Mouse (Mus musculus): ENCODE measurements around the gene Evx2.

Evx2 gene

GRCm38 (mm10) chr2:74681594-74682531, 22.5 kb upstream of the Evx2 start:
- no peak for DNase-seq (ENCODE audit: low read depth, low spot score)

GRCm38 (mm10) chr2:74680561-74681398, 21.4 kb upstream of the Evx2 start:
- no peak for DNase-seq (ENCODE audit: low read depth, low spot score)

- DNase-seq (ENCODE audit: low read depth, low spot score) = no peak
Measured at GRCm38 (mm10) chr2:74679980-74680379, 20.6 kb upstream of the Evx2 start.

GRCm38 (mm10) chr2:74679596-74679971, 20.2 kb upstream of the Evx2 start:
- no peak for DNase-seq (ENCODE audit: low read depth, low spot score)

- no peak for DNase-seq (ENCODE audit: low read depth, low spot score)
Measured at GRCm38 (mm10) chr2:74678891-74679595, 19.7 kb upstream of the Evx2 start, which contains the start of gene Hoxd11. Gene Hoxd11, plus strand, starts transcription at chr2:74679557.

- no peak for DNase-seq (ENCODE audit: low read depth, low spot score)
Measured at GRCm38 (mm10) chr2:74677106-74677505, 17.7 kb upstream of the Evx2 start.

GRCm38 (mm10) chr2:74676376-74677052, 17.2 kb upstream of the Evx2 start:
- DNase-seq (ENCODE audit: low read depth, low spot score) = no peak

- DNase-seq (ENCODE audit: low read depth, low spot score) = no peak
Measured at GRCm38 (mm10) chr2:74675666-74676282, 16.4 kb upstream of the Evx2 start.

GRCm38 (mm10) chr2:74674881-74675665, 15.7 kb upstream of the Evx2 start, which contains the start of gene Hoxd12:
Gene Hoxd12, plus strand, starts transcription at chr2:74675013.
- no peak for DNase-seq (ENCODE audit: low read depth, low spot score)

GRCm38 (mm10) chr2:74673835-74674425, 14.6 kb upstream of the Evx2 start:
- DNase-seq (ENCODE audit: low read depth, low spot score) = no peak

GRCm38 (mm10) chr2:74672481-74673362, 13.4 kb upstream of the Evx2 start:
- peak; percentile 78 for DNase-seq (ENCODE audit: low read depth, low spot score)

GRCm38 (mm10) chr2:74671847-74672246, 12.5 kb upstream of the Evx2 start:
- DNase-seq (ENCODE audit: low read depth, low spot score) = no peak

GRCm38 (mm10) chr2:74670632-74671188, 11.4 kb upstream of the Evx2 start:
- no peak for DNase-seq (ENCODE audit: low read depth, low spot score)

GRCm38 (mm10) chr2:74669650-74670235, 10.4 kb upstream of the Evx2 start:
- DNase-seq (ENCODE audit: low read depth, low spot score) = no peak

- no peak for DNase-seq (ENCODE audit: low read depth, low spot score)
Measured at GRCm38 (mm10) chr2:74669230-74669578, 9.8 kb upstream of the Evx2 start.

- DNase-seq (ENCODE audit: low read depth, low spot score) = no peak
Measured at GRCm38 (mm10) chr2:74668370-74669229, 9.2 kb upstream of the Evx2 start.

GRCm38 (mm10) chr2:74667842-74668357, 8.5 kb upstream of the Evx2 start, which contains the start of gene Hoxd13:
Gene Hoxd13, plus strand, starts transcription at chr2:74668310.
- DNase-seq (ENCODE audit: low read depth, low spot score) = no peak

Data from embryo, embryonic 11.5 days (tissue).